Mouse (Mus musculus): ENCODE data around the gene Trabd2b. TPM values are rescaled to one million over a fixed set of nuclear protein-coding genes. Genes with fewer than 3 reads are reported as not detected.
A peak's percentile ranks its signal among the peaks of the same experiment; 100 is the strongest.

Trabd2b gene
- total RNA-seq, 2 experiments from 2014 or later, result not detected

GRCm38 (mm10) chr4:114435381-114435780 lies 28.9 kb downstream of the Trabd2b start:
- no peak for ATAC-seq (replicated peaks; ENCODE audit: poor library complexity, severe bottlenecking)

GRCm38 (mm10) chr4:114438764-114439163 lies 32.2 kb downstream of the Trabd2b start:
- ATAC-seq (replicated peaks; ENCODE audit: poor library complexity, severe bottlenecking), result no peak; the same call in 1 of the 2 replicates

GRCm38 (mm10) chr4:114442186-114442585 lies 35.7 kb downstream of the Trabd2b start:
- ATAC-seq (replicated peaks; ENCODE audit: poor library complexity, severe bottlenecking), result no peak

GRCm38 (mm10) chr4:114442661-114443060 lies 36.1 kb downstream of the Trabd2b start:
- ATAC-seq (replicated peaks; ENCODE audit: poor library complexity, severe bottlenecking), result no peak

GRCm38 (mm10) chr4:114448393-114449052 lies 42.0 kb downstream of the Trabd2b start:
- ATAC-seq (replicated peaks; ENCODE audit: poor library complexity, severe bottlenecking), result no peak

DNA sequence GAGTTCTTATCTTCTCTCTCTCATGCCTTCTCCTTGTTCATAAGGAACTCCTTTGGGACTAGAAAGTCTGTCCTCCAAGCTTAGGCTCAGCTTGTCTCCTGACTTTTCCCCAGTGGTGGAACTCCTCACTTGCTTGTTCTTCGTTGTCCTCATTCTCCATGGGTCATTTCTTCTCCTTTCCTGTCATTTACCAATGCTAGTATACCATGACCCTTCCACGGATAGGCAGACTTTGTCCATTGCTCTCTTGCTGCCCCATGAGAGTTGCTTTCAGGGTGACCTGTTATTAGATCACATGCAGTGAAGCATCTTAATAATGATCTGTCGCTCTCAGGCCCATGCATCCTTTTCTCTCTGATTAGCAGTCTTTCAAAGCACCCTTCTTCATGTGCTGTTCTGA lies 46.6 kb downstream of the Trabd2b start:
- ATAC-seq (replicated peaks; ENCODE audit: poor library complexity, severe bottlenecking), result no peak

GRCm38 (mm10) chr4:114454016-114454415 lies 47.5 kb downstream of the Trabd2b start:
- no peak for ATAC-seq (replicated peaks; ENCODE audit: poor library complexity, severe bottlenecking)

DNA sequence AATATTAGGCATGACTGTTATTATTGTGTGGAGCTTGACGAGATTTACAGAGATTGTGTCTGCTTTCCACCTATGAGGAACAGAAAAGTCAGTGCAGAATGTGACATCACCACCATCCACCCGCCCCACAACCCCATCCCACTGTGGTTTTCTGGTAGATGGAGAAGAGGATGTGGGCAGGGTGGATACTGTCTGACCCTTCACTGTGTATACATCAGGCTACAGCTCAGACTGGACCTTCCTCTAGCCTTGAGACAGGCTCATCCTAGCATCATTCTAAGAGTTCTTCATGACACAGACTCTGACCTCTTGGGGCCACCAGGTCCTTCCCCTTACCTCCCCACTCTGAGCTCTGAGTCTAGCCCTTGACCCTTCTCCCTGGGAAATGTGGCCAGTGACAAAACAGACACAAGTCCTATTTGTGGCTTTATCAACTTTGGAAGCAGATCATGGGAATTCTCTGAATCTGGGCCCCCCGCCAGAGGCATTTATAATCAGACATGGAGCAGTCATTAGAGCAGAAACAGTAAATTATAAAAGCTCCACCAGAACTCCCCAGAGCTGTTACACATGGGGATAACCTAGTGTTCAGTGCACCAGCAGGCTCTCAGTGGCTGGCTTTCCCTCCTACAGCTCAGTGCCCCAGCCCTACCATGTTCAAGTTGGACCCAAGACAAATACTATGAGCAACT lies 48.1 kb downstream of the Trabd2b start:
- no peak for ATAC-seq (replicated peaks; ENCODE audit: poor library complexity, severe bottlenecking)

- no peak for ATAC-seq (replicated peaks; ENCODE audit: poor library complexity, severe bottlenecking)
Measured at GRCm38 (mm10) chr4:114457111-114457510, 50.6 kb downstream of the Trabd2b start.

GRCm38 (mm10) chr4:114459591-114459990 lies 53.1 kb downstream of the Trabd2b start:
- no peak for ATAC-seq (replicated peaks; ENCODE audit: poor library complexity, severe bottlenecking)

GRCm38 (mm10) chr4:114460401-114460800 lies 53.9 kb downstream of the Trabd2b start:
- no peak for ATAC-seq (replicated peaks; ENCODE audit: poor library complexity, severe bottlenecking)

- no peak for ATAC-seq (replicated peaks; ENCODE audit: poor library complexity, severe bottlenecking)
Measured at GRCm38 (mm10) chr4:114461093-114461492, 54.6 kb downstream of the Trabd2b start.

DNA sequence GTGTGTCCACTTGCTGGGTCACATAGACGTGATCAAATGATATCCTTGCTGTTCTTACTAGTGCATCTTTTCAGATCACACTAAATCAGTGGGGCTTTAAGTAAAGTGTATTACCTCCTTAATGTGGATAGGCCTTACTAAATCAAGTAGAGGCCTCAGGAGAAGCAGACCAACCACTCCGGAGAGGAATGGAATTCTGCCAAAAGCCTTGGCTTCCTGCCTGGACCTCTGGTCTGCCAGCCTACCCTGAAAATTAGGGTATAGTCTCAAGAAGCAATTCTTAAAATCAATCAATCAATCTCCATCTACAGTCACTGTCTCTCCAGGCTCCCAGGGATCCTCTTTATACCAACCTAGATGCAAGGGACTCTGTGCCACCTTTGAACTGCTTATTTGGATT lies 59.1 kb downstream of the Trabd2b start:
- ATAC-seq (replicated peaks; ENCODE audit: poor library complexity, severe bottlenecking), result no peak

DNA sequence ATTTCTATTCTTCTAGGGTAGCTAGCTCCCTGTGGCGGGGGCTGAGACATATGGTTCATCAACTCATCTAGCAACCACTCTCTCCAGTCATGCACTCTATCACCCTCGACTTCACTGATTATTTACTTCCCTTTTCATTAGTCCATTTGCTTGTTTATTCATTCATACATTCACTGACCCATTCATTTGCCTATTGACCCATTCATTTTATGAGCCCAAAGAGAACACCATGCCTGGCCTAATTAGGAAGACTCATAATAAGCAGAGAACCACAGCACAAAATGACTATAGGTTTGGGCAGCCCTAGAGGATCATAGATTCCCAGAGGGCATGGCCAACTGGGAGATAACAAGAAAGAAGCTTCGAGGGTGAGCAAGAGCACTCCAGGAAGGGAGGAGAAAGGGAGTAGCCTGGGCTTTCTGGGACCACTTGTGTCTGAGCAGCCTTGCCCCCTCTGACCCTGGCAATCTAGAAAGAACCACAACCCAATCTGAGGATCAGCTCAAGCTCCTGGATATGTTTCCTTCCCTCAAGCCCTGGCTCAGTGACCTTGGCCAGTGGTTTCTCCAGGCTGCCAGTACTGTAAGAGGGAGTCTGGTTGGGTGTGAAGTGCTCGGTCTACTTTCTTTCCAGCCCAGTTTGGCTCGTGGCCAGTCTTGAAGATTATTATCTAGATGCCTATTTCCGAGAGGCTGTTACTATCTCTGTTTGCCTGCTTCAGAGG lies 61.0 kb downstream of the Trabd2b start:
- 0 out of 2 replicates have a peak, but pooled peaks have one; percentile 20 for ATAC-seq (replicated peaks; ENCODE audit: poor library complexity, severe bottlenecking)

DNA sequence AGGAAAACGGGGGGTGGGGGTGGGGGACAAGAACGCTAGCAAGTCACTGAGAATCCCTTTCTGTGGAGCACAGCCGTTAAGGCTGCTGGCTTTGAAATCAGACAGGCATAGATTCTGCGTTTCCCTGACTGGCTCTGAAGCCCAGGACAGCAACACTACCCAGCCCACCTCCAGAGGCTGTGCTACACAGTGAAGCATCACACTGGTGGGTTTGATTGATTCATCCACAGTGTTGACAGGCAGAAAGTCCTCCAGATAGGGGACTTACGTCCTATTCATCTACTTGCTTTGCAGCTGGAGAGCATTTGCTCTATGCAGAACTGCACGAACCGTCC lies 61.5 kb downstream of the Trabd2b start:
- ATAC-seq (replicated peaks; ENCODE audit: poor library complexity, severe bottlenecking), result no peak

DNA sequence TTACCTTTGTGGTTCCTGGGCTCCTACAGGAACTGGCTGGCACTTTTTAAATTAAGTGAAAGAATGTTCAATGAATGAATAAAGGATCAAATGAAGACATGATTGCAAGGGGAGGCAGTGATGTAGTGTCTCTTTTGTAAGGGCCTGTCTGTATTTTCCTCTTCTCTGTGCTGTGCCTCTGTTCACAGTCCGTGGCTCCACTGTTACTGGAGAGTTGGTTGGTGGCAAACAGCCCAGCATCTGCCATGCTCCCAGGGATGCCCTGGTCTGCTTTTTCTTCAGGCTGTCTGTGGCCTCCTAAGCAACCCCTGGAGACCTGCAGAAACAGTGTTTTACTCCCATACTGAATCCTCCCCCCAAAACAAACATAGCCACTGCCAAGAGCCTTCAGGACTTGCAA lies 63.4 kb downstream of the Trabd2b start:
- no peak for ATAC-seq (replicated peaks; ENCODE audit: poor library complexity, severe bottlenecking)

DNA sequence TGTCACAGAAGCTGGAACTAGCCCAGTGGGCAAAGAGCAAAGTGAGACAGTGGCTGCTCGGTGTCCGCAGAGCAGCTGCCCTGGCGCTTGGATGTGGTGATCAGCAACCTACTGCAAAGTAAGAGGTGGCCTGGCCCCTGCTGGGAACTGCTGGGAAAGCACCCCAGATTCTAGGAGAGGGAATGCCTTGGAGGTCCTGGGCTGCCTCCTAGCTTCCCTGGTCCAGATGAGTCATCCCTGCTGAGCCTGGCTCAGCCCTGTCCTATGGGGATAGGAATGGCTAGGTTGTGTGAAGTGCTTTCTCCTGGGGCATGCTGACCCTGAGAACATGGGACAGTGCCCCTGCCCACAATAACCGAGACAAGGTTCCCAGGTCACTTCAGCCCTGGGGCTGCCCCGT lies 65.6 kb downstream of the Trabd2b start:
- ATAC-seq (replicated peaks; ENCODE audit: poor library complexity, severe bottlenecking), result no peak

- no peak for ATAC-seq (replicated peaks; ENCODE audit: poor library complexity, severe bottlenecking)
Measured at GRCm38 (mm10) chr4:114476316-114476715, 69.8 kb downstream of the Trabd2b start.

- ATAC-seq (replicated peaks; ENCODE audit: poor library complexity, severe bottlenecking), result no peak
Measured at GRCm38 (mm10) chr4:114477082-114477771, 70.7 kb downstream of the Trabd2b start.

GRCm38 (mm10) chr4:114481518-114481917 lies 75.0 kb downstream of the Trabd2b start:
- ATAC-seq (replicated peaks; ENCODE audit: poor library complexity, severe bottlenecking), result no peak

DNA sequence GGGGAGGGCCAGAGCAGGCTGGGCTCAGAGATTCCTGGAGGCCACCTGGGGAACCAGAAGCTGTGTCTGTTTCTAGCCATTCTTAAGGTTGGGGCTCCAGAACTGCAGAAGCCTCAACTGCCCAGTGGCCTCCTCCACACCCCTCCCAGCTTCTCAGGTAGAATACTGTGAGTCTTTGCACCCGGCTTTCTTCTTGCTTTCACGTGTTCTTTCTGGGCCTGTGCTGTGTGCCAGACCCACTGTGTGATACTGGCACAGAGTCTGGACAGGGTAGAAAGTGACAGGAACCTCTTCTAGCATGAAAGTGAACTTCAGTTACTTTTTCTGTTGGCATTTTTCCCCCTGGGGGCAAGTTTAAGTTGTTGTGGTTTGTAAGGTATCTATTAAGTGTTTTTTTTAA lies 77.6 kb downstream of the Trabd2b start:
- no peak for ATAC-seq (replicated peaks; ENCODE audit: poor library complexity, severe bottlenecking)
